Mouse (Mus musculus): Measurements from ENCODE around the gene Nup210l.

GRCm38 (mm10) chr3:90161541-90161940 is 57.6 kb downstream of the Nup210l start:
- TF ChIP-seq CTCF (conservative IDR thresholded peaks at IDR 0.05; ENCODE audit: insufficient read depth, insufficient read length, low read depth, low read length) = no peak
- TF ChIP-seq POLR2A (IDR thresholded peaks at IDR 0.05; ENCODE audit: low read depth, low read length) = no peak

Data from kidney, adult 2 months (tissue).